ENCODE assay signal across 20 mouse cellular contexts in genomic region chr7:123823976-123824375, GRCm38 (mm10).
DNase-seq lines count a peak whose midpoint lies in the region; ATAC-seq and TF ChIP-seq lines count a peak whose summit lies in the region.
"Had no signal": no experiment of that assay in that cellular context is flagged by ENCODE, and none has a peak within 500 bp of the region (broad histone marks: within the 10 kb centered on the region; RNA-seq: fewer than 3 reads in every experiment).

No protein-coding gene starts in this region.

- WGBS in heart, postnatal 0 days, result 55% methylated on average over 4 of the region's 4 CpGs
- WGBS in lung, embryonic 14.5 days, result 70% methylated on average over 4 of the region's 4 CpGs

- intact Hi-C loops in left cerebral cortex, postnatal 36 days (cut with DNase I), result no loop called here

- no peak overlapping the region for H3K4me3 ChIP-seq in heart, postnatal 0 days (ENCODE audit: low read depth, low read length)
- no peak overlapping the region for H3K4me3 ChIP-seq in lung, embryonic 14.5 days (ENCODE audit: low read depth, low read length)
- H3K4me3 ChIP-seq: embryonic facial prominence, embryonic 15.5 days; heart, embryonic 13.5 days; limb, embryonic 12.5 days; liver, embryonic 15.5 days; midbrain, embryonic 12.5 days; myocyte had no signal

- TF ChIP-seq CTCF in heart, postnatal 0 days (IDR thresholded peaks at IDR 0.05; ENCODE audit: low read depth), result no peak
- TF ChIP-seq CTCF in lung, embryonic 14.5 days (IDR thresholded peaks at IDR 0.05; ENCODE audit: low read depth), result no peak

- no peak overlapping the region for H3K27ac ChIP-seq in heart, postnatal 0 days (ENCODE audit: low read depth)
- no peak overlapping the region for H3K27ac ChIP-seq in lung, embryonic 14.5 days (ENCODE audit: low read depth)
- H3K27ac ChIP-seq: embryonic facial prominence, embryonic 15.5 days; heart, embryonic 13.5 days; limb, embryonic 12.5 days; liver, embryonic 15.5 days; midbrain, embryonic 12.5 days had no signal

- TF ChIP-seq EP300 in heart, postnatal 0 days (IDR thresholded peaks at IDR 0.05; ENCODE audit: low read depth), result no peak

- H3K9ac ChIP-seq in heart, postnatal 0 days (replicated peaks; ENCODE audit: low read depth, low read length), result no peak overlapping the region
- H3K9ac ChIP-seq in lung, embryonic 14.5 days, result no peak overlapping the region
- H3K9ac ChIP-seq: embryonic facial prominence, embryonic 15.5 days; heart, embryonic 13.5 days; limb, embryonic 12.5 days; liver, embryonic 15.5 days; midbrain, embryonic 12.5 days had no signal

- DNase-seq in heart, postnatal 0 days (ENCODE audit: low spot score), result peak; percentile 7
- DNase-seq in heart, postnatal 4 days, result no peak
- DNase-seq in lung, embryonic 14.5 days, result peak; percentile 4
- DNase-seq in lung, postnatal 36 days, result no peak
- peak; percentile 20 to 22 for DNase-seq in layer of hippocampus, adult 8-10 months (ENCODE audit: low spot score in 2 of 2)
- DNase-seq in left cerebral cortex, postnatal 36 days (ENCODE audit: low spot score in 2 of 2), result peak; percentile 10 to 40
- DNase-seq in adrenal gland, adult 8-10 months, result no peak
- DNase-seq: adrenal gland, adult 2 months; cerebellum, adult 8-10 months; gastrocnemius, postnatal 36 days; lung, postnatal 4 days had no signal

- no peaks in the 10 kb centered on the region for H3K36me3 ChIP-seq in heart, postnatal 0 days (replicated peaks; ENCODE audit: control insufficient read depth, insufficient read depth, low read length)
- no peaks in the 10 kb centered on the region for H3K36me3 ChIP-seq in lung, embryonic 14.5 days (ENCODE audit: insufficient read depth)
- H3K36me3 ChIP-seq: embryonic facial prominence, embryonic 15.5 days; G1E; heart, embryonic 13.5 days; limb, embryonic 12.5 days; liver, embryonic 15.5 days; midbrain, embryonic 12.5 days had no signal

- H3K4me2 ChIP-seq in heart, postnatal 0 days (ENCODE audit: low read depth, low read length), result no peak overlapping the region
- no peak overlapping the region for H3K4me2 ChIP-seq in lung, embryonic 14.5 days
- H3K4me2 ChIP-seq: embryonic facial prominence, embryonic 15.5 days; heart, embryonic 13.5 days; limb, embryonic 12.5 days; liver, embryonic 15.5 days; midbrain, embryonic 12.5 days had no signal

- no peaks in the 10 kb centered on the region for H3K9me3 ChIP-seq in heart, postnatal 0 days (replicated peaks; ENCODE audit: control insufficient read depth, low read length)
- H3K9me3 ChIP-seq in lung, embryonic 14.5 days (ENCODE audit: low read depth, low read length), result no peaks in the 10 kb centered on the region
- H3K9me3 ChIP-seq: embryonic facial prominence, embryonic 15.5 days; heart, embryonic 13.5 days; limb, embryonic 12.5 days; liver, embryonic 15.5 days; midbrain, embryonic 12.5 days had no signal

- ATAC-seq in heart, postnatal 0 days (ENCODE audit: insufficient read depth, low read depth), result no peak
- no peak for ATAC-seq in lung, embryonic 14.5 days (ENCODE audit: insufficient read depth)
- ATAC-seq: forebrain, embryonic 14.5 days; inflammation-experienced regulatory T-cells, adult 6 months had no signal

- H3K27me3 ChIP-seq in heart, postnatal 0 days (ENCODE audit: control insufficient read depth, insufficient read depth, low read length), result no peaks in the 10 kb centered on the region
- no peaks in the 10 kb centered on the region for H3K27me3 ChIP-seq in lung, embryonic 14.5 days (ENCODE audit: insufficient read depth, low read length)
- H3K27me3 ChIP-seq: embryonic facial prominence, embryonic 15.5 days; heart, embryonic 13.5 days; limb, embryonic 12.5 days; liver, embryonic 15.5 days; midbrain, embryonic 12.5 days had no signal

- H3K4me1 ChIP-seq in heart, postnatal 0 days (ENCODE audit: control insufficient read depth, insufficient read depth), result 0 out of 2 replicates have a peak, but pooled peaks cover 3% of the 10 kb centered on the region
- no peaks in the 10 kb centered on the region for H3K4me1 ChIP-seq in lung, embryonic 14.5 days (ENCODE audit: insufficient read depth)
- H3K4me1 ChIP-seq: embryonic facial prominence, embryonic 15.5 days; heart, embryonic 13.5 days; limb, embryonic 12.5 days; liver, embryonic 15.5 days; midbrain, embryonic 12.5 days had no signal

Comparison
In these comparisons a context has a peak if more than half of its experiments do, and no peak if none do; other contexts are left out.
1. DNase-seq: peak in heart, postnatal 0 days (single experiment), lung, embryonic 14.5 days (single experiment), layer of hippocampus, adult 8-10 months (2 of 2) and left cerebral cortex, postnatal 36 days (2 of 2); none in heart, postnatal 4 days (single experiment), lung, postnatal 36 days (single experiment) and adrenal gland, adult 8-10 months (single experiment).